Mouse (Mus musculus) small intestine, adult 2 months (tissue): ENCODE data around the gene Tsga10ip. TPM values are rescaled to one million over a fixed set of nuclear protein-coding genes. Genes with fewer than 3 reads are reported as not detected.

Source experiments
- H3K27ac ChIP-seq: fragments of 200-500 bp; 2 replicates; pipeline ENCODE4 v1.5.1; 2012; ENCODE audit warnings: low read depth, low read length, control low read depth, inconsistent platforms; ENCODE audit not compliant: insufficient read depth
- H3K27me3 ChIP-seq: fragments of 200-500 bp; 2 replicates; pipeline ENCODE4 v1.6.1; 2012; ENCODE audit warnings: mild to moderate bottlenecking, moderate library complexity, low read length, inconsistent platforms; ENCODE audit not compliant: control insufficient read depth, insufficient read depth
- H3K36me3 ChIP-seq: fragments of 200-500 bp; 2 replicates; pipeline ENCODE4 v1.6.1; 2012; ENCODE audit warnings: mild to moderate bottlenecking, low read length, control low read depth, inconsistent platforms; ENCODE audit not compliant: control insufficient read depth, insufficient read depth
- H3K4me1 ChIP-seq: fragments of 200-500 bp; 2 replicates; pipeline ENCODE4 v1.6.1; 2012; ENCODE audit warnings: low read length, inconsistent platforms, mixed read lengths; ENCODE audit not compliant: control insufficient read depth, insufficient read depth, insufficient read length
- H3K4me3 ChIP-seq: fragments of 200-500 bp; 2 replicates; pipeline ENCODE4 v1.5.1; 2012; ENCODE audit warnings: low read depth, mild to moderate bottlenecking, control low read depth, inconsistent platforms, low read length, moderate library complexity
- CTCF ChIP-seq: fragments of 200-500 bp; IDR thresholded peaks from 2 replicates; pipeline ENCODE4 v1.5.1; 2012; ENCODE audit warnings: low read depth, mild to moderate bottlenecking, control low read depth, inconsistent platforms, low read length, moderate library complexity, mixed read lengths; ENCODE audit not compliant: insufficient replicate concordance, insufficient read length; ENCODE audit errors: extremely low read depth
- POLR2A ChIP-seq: fragments of 200-500 bp; IDR thresholded peaks from 2 replicates; pipeline ENCODE4 v1.6.1; 2012; ENCODE audit warnings: low read depth, mild to moderate bottlenecking, control low read depth, inconsistent platforms, low read length, moderate library complexity
- WGBS: fragments of 180-500 bp; shearing (Covaris S2); methylation state at CpG from one replicate; pipeline ENCODE4 v1.1.7; 2018; 5-methylcytosine and 5-hydroxymethylcytosine counted together
- polyA plus RNA-seq: library from polyadenylated mRNA; depleted of rRNA; stranded (reverse); fragments of >200 nt; gene quantifications from 2 replicates; pipeline ENCODE4 v1.2.3, GENCODE M21; 2012; rRNA removed

Tsga10ip gene
- 1.4 and 8.3 TPM in 2 replicates for polyA plus RNA-seq

- Histone ChIP-seq H3K27me3 (no peaks in the 10 kb centered on the region), H3K4me3 (no peak within 1 kb of the TSS), H3K36me3 (no peaks in the 10 kb centered on the region), H3K4me1 (no peaks in the 10 kb centered on the region), H3K27ac (no peak within 1 kb of the TSS)
- TF ChIP-seq POLR2A (no peak), CTCF (no peak)
- WGBS = 82% methylated on average over 8 of the region's 8 CpGs
Observed at GRCm38 (mm10) chr19:5402293-5402692, at the start of gene Tsga10ip. Gene Tsga10ip, minus strand, starts transcription at chr19:5402526.

- H3K4me3 ChIP-seq = no peak overlapping the region
- peaks cover 17% of the 10 kb centered on the region for H3K27me3 ChIP-seq
- H3K27ac ChIP-seq = no peak overlapping the region
- peaks cover 23% of the 10 kb centered on the region for H3K4me1 ChIP-seq
- 73% methylated on average over 6 of the region's 6 CpGs for WGBS
- TF ChIP-seq CTCF (no peak), POLR2A (no peak)
- no peaks in the 10 kb centered on the region for H3K36me3 ChIP-seq
Observed at GRCm38 (mm10) chr19:5451766-5452165, 49.4 kb upstream of the Tsga10ip start.

- Histone ChIP-seq H3K36me3 (no peaks in the 10 kb centered on the region), H3K27ac (no peak overlapping the region), H3K4me3 (no peak overlapping the region), H3K4me1 (peaks cover 13% of the 10 kb centered on the region), H3K27me3 (peaks cover 17% of the 10 kb centered on the region)
- WGBS = 68% methylated on average over 3 of the region's 3 CpGs
- TF ChIP-seq POLR2A = no peak
- TF ChIP-seq CTCF = no peak
Observed at GRCm38 (mm10) chr19:5449673-5450072, 47.3 kb upstream of the Tsga10ip start.

GRCm38 (mm10) chr19:5448354-5449150 is 46.2 kb upstream of the Tsga10ip start:
- no peak for TF ChIP-seq CTCF
- TF ChIP-seq POLR2A = no peak
- Histone ChIP-seq H3K4me3 (peak overlapping the region; percentile 79), H3K4me1 (peaks cover 13% of the 10 kb centered on the region), H3K27me3 (peaks cover 17% of the 10 kb centered on the region), H3K36me3 (no peaks in the 10 kb centered on the region), H3K27ac (no peak overlapping the region)
- 5% methylated on average over 36 of the region's 36 CpGs for WGBS

- WGBS = under 1% methylated on average over 70 of the region's 70 CpGs
Observed at GRCm38 (mm10) chr19:5447515-5448353, 45.4 kb upstream of the Tsga10ip start, which contains the start of gene Fosl1. Gene Fosl1, plus strand, starts transcription at chr19:5447547.

GRCm38 (mm10) chr19:5445747-5446146 is 43.4 kb upstream of the Tsga10ip start:
- Histone ChIP-seq H3K36me3 (no peaks in the 10 kb centered on the region), H3K4me1 (peaks cover 13% of the 10 kb centered on the region), H3K4me3 (no peak overlapping the region), H3K27me3 (peaks cover 17% of the 10 kb centered on the region), H3K27ac (no peak overlapping the region)
- TF ChIP-seq CTCF (no peak), POLR2A (no peak)
- WGBS = 94% methylated on average over 5 of the region's 5 CpGs

More at GRCm38 (mm10) chr19:5447515-5448353, 45.4 kb upstream of the Tsga10ip start, which contains the start of gene Fosl1:
- H3K4me3 ChIP-seq = peak within 1 kb of the TSS; percentile 79
- H3K36me3 ChIP-seq = no peaks in the 10 kb centered on the region
- no peak within 1 kb of the TSS for H3K27ac ChIP-seq
- TF ChIP-seq POLR2A = no peak
- TF ChIP-seq CTCF = no peak
- H3K4me1 ChIP-seq = peaks cover 13% of the 10 kb centered on the region
- H3K27me3 ChIP-seq = peaks cover 17% of the 10 kb centered on the region

GRCm38 (mm10) chr19:5444954-5445353 is 42.6 kb upstream of the Tsga10ip start:
- Histone ChIP-seq H3K4me3 (no peak overlapping the region), H3K36me3 (no peaks in the 10 kb centered on the region), H3K27ac (no peak overlapping the region), H3K4me1 (peaks cover 13% of the 10 kb centered on the region), H3K27me3 (peaks cover 17% of the 10 kb centered on the region)
- no peak for TF ChIP-seq CTCF
- TF ChIP-seq POLR2A = no peak
- 35% methylated on average over 7 of the region's 7 CpGs for WGBS
